Mouse (Mus musculus) forebrain, embryonic 11.5 days (tissue): ENCODE data around the gene Parp11. TPM values are rescaled to one million over a fixed set of nuclear protein-coding genes. Genes with fewer than 3 reads are reported as not detected.

Source experiments
- ATAC-seq: fragments of 200-750 bp; cut with Nextera tagmentation; replicated peaks from 2 replicates; pipeline ENCODE4 v1.8.0; 2017; ENCODE audit warnings: moderate TSS enrichment; ENCODE audit not compliant: low FRiP score
- DNase-seq: peaks from one replicate; pipeline ENCODE4 v3.0.0-alpha.2; 2017; ENCODE audit warnings: low spot score
- H3K27ac ChIP-seq: fragments of 300-500 bp; sonication (generic); 2 replicates; pipeline ENCODE4 v1.5.1; 2014; ENCODE audit warnings: low read depth, low read length
- H3K27me3 ChIP-seq: fragments of 300-500 bp; sonication (generic); 2 replicates; pipeline ENCODE4 v1.6.1; 2014; ENCODE audit warnings: mild to moderate bottlenecking, low read length, mixed read lengths; ENCODE audit not compliant: control insufficient read depth, insufficient read depth
- H3K36me3 ChIP-seq: fragments of 300-500 bp; sonication (generic); 2 replicates; pipeline ENCODE4 v1.6.1; 2014; ENCODE audit warnings: mild to moderate bottlenecking, low read length, moderate library complexity, mixed read lengths; ENCODE audit not compliant: control insufficient read depth, insufficient read depth
- H3K4me1 ChIP-seq: fragments of 300-500 bp; sonication (generic); replicated peaks from 2 replicates; pipeline ENCODE4 v1.6.1; 2014; ENCODE audit warnings: low read length, mixed read lengths; ENCODE audit not compliant: control insufficient read depth, insufficient read depth
- H3K4me2 ChIP-seq: fragments of 300-500 bp; sonication (generic); 2 replicates; pipeline ENCODE4 v1.6.1; 2014; ENCODE audit warnings: low read depth, mild to moderate bottlenecking, low read length, moderate library complexity, mixed read lengths; ENCODE audit not compliant: severe bottlenecking
- H3K4me3 ChIP-seq: fragments of 300-500 bp; sonication (generic); 2 replicates; pipeline ENCODE4 v1.5.1; 2014; ENCODE audit warnings: low read depth, low read length
- H3K9ac ChIP-seq: fragments of 300-500 bp; sonication (generic); 2 replicates; pipeline ENCODE4 v1.6.1; 2014; ENCODE audit warnings: low read length
- H3K9me3 ChIP-seq: fragments of 300-500 bp; sonication (generic); 2 replicates; pipeline ENCODE4 v1.6.1; 2016; ENCODE audit warnings: low read length, mixed read lengths; ENCODE audit not compliant: control insufficient read depth
- WGBS: fragments of 180-500 bp; shearing (Covaris S2); extraction: QIAGEN DNeasy Blood & Tissue Kit; methylation state at CpG from one replicate; pipeline ENCODE4 v1.1.7; 2014; 5-methylcytosine and 5-hydroxymethylcytosine counted together
- polyA plus RNA-seq: library from polyadenylated mRNA; unstranded; fragments of >200 nt; fragmentation: Nextera tagmentation; extraction: Ambion mirVana; gene quantifications from 2 replicates; pipeline ENCODE4 v1.2.1, GENCODE M21; 2014

Parp11 gene
- polyA plus RNA-seq, 1 experiment from 2014 or later: 59.2 TPM

GRCm38 (mm10) chr6:127533766-127534165 is 87.1 kb downstream of the Parp11 start:
- no peak for ATAC-seq
- H3K4me3 ChIP-seq: no peak overlapping the region
- H3K9ac ChIP-seq: no peak overlapping the region
- no peak overlapping the region for H3K4me2 ChIP-seq
- no peak overlapping the region for H3K27ac ChIP-seq
- DNase-seq: no peak
- no peaks in the 10 kb centered on the region for H3K4me1 ChIP-seq
- WGBS: 87% methylated on average over 5 of the region's 5 CpGs
- H3K36me3 ChIP-seq: no peaks in the 10 kb centered on the region
- H3K9me3 ChIP-seq: no peaks in the 10 kb centered on the region
- H3K27me3 ChIP-seq: no peaks in the 10 kb centered on the region

DNA sequence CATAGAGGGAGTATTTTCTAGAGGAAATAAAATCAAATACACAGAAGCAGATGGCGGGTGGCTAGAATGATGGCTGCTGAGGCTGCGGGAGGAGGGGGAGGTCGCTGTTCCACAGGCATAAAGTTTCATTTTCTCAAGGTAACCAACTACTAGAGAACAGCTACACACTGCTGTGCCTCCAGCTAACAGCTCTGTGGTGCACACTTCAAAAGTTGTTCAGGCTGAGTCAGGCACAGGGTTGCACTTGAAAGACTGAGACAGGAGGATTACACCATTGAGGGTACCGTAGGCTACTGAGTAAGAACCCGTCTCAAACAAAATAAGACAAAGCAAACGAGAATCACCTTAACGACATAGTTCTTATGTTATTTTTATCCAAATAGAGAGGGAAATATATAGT is 90.4 kb downstream of the Parp11 start:
- no peak for ATAC-seq
- no peaks in the 10 kb centered on the region for H3K9me3 ChIP-seq
- H3K4me2 ChIP-seq: no peak overlapping the region
- no peak overlapping the region for H3K4me3 ChIP-seq
- H3K4me1 ChIP-seq: no peaks in the 10 kb centered on the region
- 77% methylated on average over 7 of the region's 7 CpGs for WGBS
- no peaks in the 10 kb centered on the region for H3K27me3 ChIP-seq
- DNase-seq: no peak
- no peak overlapping the region for H3K9ac ChIP-seq
- H3K27ac ChIP-seq: no peak overlapping the region
- H3K36me3 ChIP-seq: no peaks in the 10 kb centered on the region

DNA sequence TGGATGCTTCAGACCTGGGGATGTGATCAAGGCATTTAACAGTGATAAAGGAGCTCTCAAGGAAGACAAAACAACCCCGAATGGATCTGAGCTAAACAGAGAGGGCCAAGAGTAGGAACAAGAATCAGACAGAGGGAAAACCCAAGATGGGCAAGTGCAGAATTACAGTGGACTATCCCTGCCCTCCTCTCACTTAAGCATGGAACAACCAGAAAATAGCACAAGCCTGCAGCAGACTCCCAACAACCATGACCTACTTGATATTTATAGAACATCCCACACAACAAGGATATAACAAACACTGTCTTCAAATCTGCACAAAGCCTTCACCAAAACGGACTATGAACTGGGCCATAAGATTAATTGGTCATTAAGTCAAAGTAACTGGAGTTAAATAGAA is 91.5 kb downstream of the Parp11 start:
- Histone ChIP-seq H3K4me1 (no peaks in the 10 kb centered on the region), H3K27ac (no peak overlapping the region), H3K4me3 (no peak overlapping the region), H3K9me3 (no peaks in the 10 kb centered on the region), H3K9ac (no peak overlapping the region), H3K4me2 (no peak overlapping the region), H3K36me3 (no peaks in the 10 kb centered on the region), H3K27me3 (no peaks in the 10 kb centered on the region)
- ATAC-seq (no peak), DNase-seq (no peak)
- 77% methylated on average over 2 of the region's 2 CpGs for WGBS

DNA sequence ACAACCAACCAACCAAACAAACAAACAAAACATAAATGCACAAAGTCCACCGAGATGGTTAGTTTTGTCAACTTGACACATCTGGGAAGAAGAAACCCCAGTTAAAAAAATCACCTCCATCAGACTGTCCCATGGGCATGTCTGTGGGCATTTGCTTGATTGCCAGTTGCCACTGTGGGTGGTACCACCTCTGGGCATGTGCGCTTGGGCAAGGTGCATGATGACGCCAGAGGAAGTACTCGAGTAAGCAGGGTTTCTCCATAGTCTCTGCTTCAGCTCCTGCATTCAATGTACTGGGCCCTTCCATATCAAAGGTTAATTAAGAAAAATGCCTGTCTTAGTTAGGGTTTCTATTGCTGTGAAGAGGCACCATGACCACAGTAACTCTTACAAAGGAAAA is 92.6 kb downstream of the Parp11 start:
- Histone ChIP-seq H3K4me2 (no peak overlapping the region), H3K4me3 (no peak overlapping the region), H3K36me3 (no peaks in the 10 kb centered on the region), H3K27me3 (no peaks in the 10 kb centered on the region), H3K4me1 (no peaks in the 10 kb centered on the region), H3K9ac (no peak overlapping the region), H3K27ac (no peak overlapping the region), H3K9me3 (no peaks in the 10 kb centered on the region)
- ATAC-seq (no peak), DNase-seq (no peak)
- WGBS: 91% methylated on average over 4 of the region's 4 CpGs

GRCm38 (mm10) chr6:127539659-127540058 is 93.0 kb downstream of the Parp11 start:
- DNase-seq (no peak), ATAC-seq (no peak)
- Histone ChIP-seq H3K27me3 (no peaks in the 10 kb centered on the region), H3K9ac (no peak overlapping the region), H3K27ac (no peak overlapping the region), H3K4me2 (no peak overlapping the region), H3K4me1 (no peaks in the 10 kb centered on the region), H3K36me3 (no peaks in the 10 kb centered on the region), H3K4me3 (no peak overlapping the region), H3K9me3 (no peaks in the 10 kb centered on the region)
- whole genome bisulfite sequencing: 70% methylated on average over 5 of the region's 5 CpGs

DNA sequence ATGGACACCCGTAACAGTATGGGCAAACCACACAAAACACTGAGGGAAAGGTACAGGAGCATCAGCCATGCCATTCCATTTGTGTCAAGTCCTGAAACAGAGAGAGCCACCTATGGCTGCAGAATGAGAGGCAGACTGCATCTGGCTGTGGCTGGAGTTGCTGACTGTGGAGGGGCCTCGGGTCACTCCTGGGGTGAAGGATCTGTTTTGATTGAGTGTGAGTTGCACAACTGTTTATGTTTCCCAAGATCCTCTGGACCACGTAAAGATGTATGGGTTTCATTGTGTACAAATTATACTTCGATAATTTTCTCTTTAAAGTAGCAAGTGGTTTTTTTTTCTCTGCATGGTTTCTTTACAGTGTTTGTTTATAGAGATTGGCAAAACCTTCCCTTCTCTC is 93.9 kb downstream of the Parp11 start:
- Histone ChIP-seq H3K36me3 (no peaks in the 10 kb centered on the region), H3K4me2 (no peak overlapping the region), H3K9ac (no peak overlapping the region), H3K4me3 (no peak overlapping the region), H3K4me1 (no peaks in the 10 kb centered on the region), H3K27ac (no peak overlapping the region), H3K9me3 (no peaks in the 10 kb centered on the region), H3K27me3 (no peaks in the 10 kb centered on the region)
- 79% methylated on average over 4 of the region's 4 CpGs for WGBS
- no peak for ATAC-seq
- DNase-seq: no peak

DNA sequence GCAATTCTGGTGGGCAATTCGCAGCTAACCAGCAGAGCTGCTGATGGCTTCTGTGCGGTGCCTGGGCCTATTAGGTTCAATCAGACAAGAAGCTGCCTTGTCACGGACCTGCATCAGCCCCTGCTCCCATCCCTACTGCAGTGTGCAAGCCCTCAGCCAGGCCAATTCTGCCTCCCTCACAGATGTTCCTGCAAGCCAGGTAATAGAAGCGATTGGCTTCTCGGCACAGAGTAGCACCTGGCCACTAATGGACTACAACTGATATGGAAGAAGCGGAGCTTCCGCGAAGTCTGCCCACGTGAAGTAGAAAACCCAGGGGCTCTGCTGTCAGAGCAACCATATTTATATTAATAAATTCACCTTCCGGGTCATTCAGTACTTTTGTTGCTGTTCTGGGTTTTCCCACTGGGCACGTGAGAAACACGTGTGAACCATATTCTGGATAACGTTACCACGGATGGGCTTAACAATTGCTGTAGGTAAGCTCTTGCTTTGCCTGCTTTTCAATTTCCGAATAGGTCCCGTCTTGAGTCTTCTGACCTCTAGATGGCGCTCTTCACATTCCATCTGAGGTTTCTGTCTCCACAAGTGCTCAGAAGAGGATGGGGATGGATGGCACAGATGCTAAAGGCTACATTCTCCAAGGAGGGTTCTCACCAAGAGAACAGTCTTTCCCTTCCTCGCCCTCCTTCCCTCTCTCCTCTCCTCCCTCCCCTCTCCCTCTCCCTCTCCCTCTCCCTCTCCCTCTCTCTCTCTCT is 95.2 kb downstream of the Parp11 start:
- WGBS: 41% methylated on average over 18 of the region's 18 CpGs
- ATAC-seq (no peak), DNase-seq (no peak)
- no peaks in the 10 kb centered on the region for H3K9me3 ChIP-seq
- H3K9ac ChIP-seq: no peak overlapping the region
- H3K4me3 ChIP-seq: no peak overlapping the region
- no peak overlapping the region for H3K27ac ChIP-seq
- H3K27me3 ChIP-seq: no peaks in the 10 kb centered on the region
- H3K4me1 ChIP-seq: no peaks in the 10 kb centered on the region
- H3K36me3 ChIP-seq: no peaks in the 10 kb centered on the region
- no peak overlapping the region for H3K4me2 ChIP-seq

Other genes starting within 250 kb of the Parp11 start
- gene Cracr2a, start 114.5 kb downstream of the Parp11 start, polyA plus RNA-seq: 0.99 and 1.2 TPM in 2 replicates